Mouse (Mus musculus) liver, embryonic 14.5 days (tissue): ENCODE data around the gene Ccs. TPM values are rescaled to one million over a fixed set of nuclear protein-coding genes. Genes with fewer than 3 reads are reported as not detected.

Source experiments
- ATAC-seq: fragments of 200-750 bp; cut with Nextera tagmentation; 2 replicates; pipeline ENCODE4 v1.8.0; 2017; ENCODE audit warnings: moderate number of reproducible peaks, mild to moderate bottlenecking, moderate library complexity; ENCODE audit not compliant: insufficient read depth
- DNase-seq, 3 experiments: peaks; one replicate each; pipeline ENCODE4 v3.0.0-alpha.2; 2012 to 2013; ENCODE audit warnings: low read depth in 3 of 3, low spot score in 3 of 3
- H3K27ac ChIP-seq: fragments of 300-500 bp; sonication (generic); 2 replicates; pipeline ENCODE4 v1.5.1; 2014; ENCODE audit warnings: moderate library complexity, mild to moderate bottlenecking, control low read depth, inconsistent platforms
- H3K27me3 ChIP-seq: fragments of 300-500 bp; sonication (generic); 2 replicates; pipeline ENCODE4 v1.6.1; 2014; ENCODE audit warnings: mild to moderate bottlenecking, low read length, moderate library complexity; ENCODE audit not compliant: control insufficient read depth, insufficient read depth
- H3K36me3 ChIP-seq: fragments of 300-500 bp; sonication (generic); replicated peaks from 2 replicates; pipeline ENCODE4 v1.6.1; 2014; ENCODE audit warnings: low read depth; ENCODE audit not compliant: control insufficient read depth, insufficient read depth
- H3K4me1 ChIP-seq, 2 experiments: fragments of 200-500 bp in 1 of 2; fragments of 300-500 bp in 1 of 2; sonication (generic) in 1 of 2; replicated peaks; 2 replicates each; pipeline ENCODE4 v1.6.1; 2012 to 2014; ENCODE audit warnings: antibody characterized with exemption in 1 of 2, inconsistent platforms in 1 of 2, low read length in 1 of 2; ENCODE audit not compliant: control insufficient read depth in 2 of 2, insufficient read depth in 2 of 2
- H3K4me2 ChIP-seq: fragments of 300-500 bp; sonication (generic); 2 replicates; pipeline ENCODE4 v1.6.1; 2014; ENCODE audit warnings: low read depth, mild to moderate bottlenecking, control low read depth, moderate library complexity
- H3K4me3 ChIP-seq, 2 experiments: fragments of 200-500 bp in 1 of 2; fragments of 300-500 bp in 1 of 2; sonication (generic) in 1 of 2; 2 replicates each; pipeline ENCODE4 v1.5.1; 2012 to 2014; ENCODE audit warnings: low read depth in 2 of 2, low read length in 2 of 2, mild to moderate bottlenecking in 2 of 2, control low read depth in 1 of 2, inconsistent platforms in 1 of 2, moderate library complexity in 1 of 2; ENCODE audit not compliant: insufficient read depth in 1 of 2
- H3K9ac ChIP-seq: fragments of 300-500 bp; sonication (generic); replicated peaks from 2 replicates; pipeline ENCODE4 v1.6.1; 2014; ENCODE audit warnings: mild to moderate bottlenecking, control low read depth, moderate library complexity
- H3K9me3 ChIP-seq: fragments of 300-500 bp; sonication (generic); 2 replicates; pipeline ENCODE4 v1.6.1; 2016; ENCODE audit warnings: low read length, mixed read lengths; ENCODE audit not compliant: control insufficient read depth
- CTCF ChIP-seq: IDR thresholded peaks from 2 replicates; pipeline ENCODE4 v1.5.1; 2016; ENCODE audit warnings: antibody characterized with exemption, low read depth, control low read depth
- EP300 ChIP-seq: IDR thresholded peaks from 2 replicates; pipeline ENCODE4 v1.6.1; 2016; ENCODE audit warnings: antibody characterized with exemption, low read depth
- WGBS: fragments of 180-500 bp; shearing (Covaris S2); extraction: QIAGEN DNeasy Blood & Tissue Kit; methylation state at CpG from one replicate; pipeline ENCODE4 v1.1.7; 2014; ENCODE audit not compliant: insufficient replicate concordance; 5-methylcytosine and 5-hydroxymethylcytosine counted together
- polyA plus RNA-seq, 2 experiments: library from polyadenylated mRNA; depleted of rRNA in 1 of 2; stranded (reverse) in 1 of 2; unstranded in 1 of 2; fragments of >200 nt; fragmentation: Nextera tagmentation in 1 of 2; extraction: Ambion mirVana in 1 of 2; gene quantifications; 2 replicates each; pipeline versions ENCODE4 v1.2.1 to v1.2.3; 2012 to 2014

Ccs gene
- polyA plus RNA-seq (2012; rRNA removed), result 24.0 and 38.1 TPM in 2 replicates
- 35.4 and 41.2 TPM in 2 replicates for polyA plus RNA-seq (2014; fragmentation: Nextera tagmentation; extraction: Ambion mirVana)

- DNase-seq (peak; percentile 92 to 93 (median 93)), ATAC-seq (peak; percentile 97)
- WGBS, result 1% methylated on average over 25 of the region's 25 CpGs
- peaks cover 13 to 15% of the 10 kb centered on the region in 2 experiments for H3K4me1 ChIP-seq
- TF ChIP-seq CTCF (peak; percentile 43; the same call in 1 of the 2 replicates), EP300 (no peak)
- peaks cover 21% of the 10 kb centered on the region for H3K27me3 ChIP-seq
- H3K36me3 ChIP-seq, result no peaks in the 10 kb centered on the region
- H3K9ac ChIP-seq, result peak within 1 kb of the TSS; percentile 84
- H3K9me3 ChIP-seq, result no peaks in the 10 kb centered on the region
- peak within 1 kb of the TSS; percentile 64 for H3K27ac ChIP-seq
- peak within 1 kb of the TSS; percentile 72 to 80 for H3K4me3 ChIP-seq
- peak within 1 kb of the TSS; percentile 69 for H3K4me2 ChIP-seq
These were observed at the start of gene Ccs, which contains the start of gene Ccdc87 for GRCm38 (mm10) chr19:4839149-4839548. Gene Ccs (minus strand): TSS chr19:4839332. Gene Ccdc87 (plus strand): TSS chr19:4839366.

GRCm38 (mm10) chr19:4883961-4884360, 44.8 kb upstream of the Ccs start:
- Histone ChIP-seq H3K27ac (peak overlapping the region; percentile 77), H3K36me3 (peaks cover 3% of the 10 kb centered on the region), H3K9me3 (no peaks in the 10 kb centered on the region), H3K9ac (peak overlapping the region; percentile 5), H3K27me3 (no peaks in the 10 kb centered on the region), H3K4me2 (peak overlapping the region; percentile 33), H3K4me1 (peaks cover 19 to 24% of the 10 kb centered on the region in 2 experiments), H3K4me3 (no peak overlapping the region)
- peak; percentile 88 for ATAC-seq
- peak; percentile 27 to 47 (median 38) for DNase-seq
- 35% methylated on average over 4 of the region's 4 CpGs for WGBS
- TF ChIP-seq CTCF (no peak), EP300 (no peak)

DNA sequence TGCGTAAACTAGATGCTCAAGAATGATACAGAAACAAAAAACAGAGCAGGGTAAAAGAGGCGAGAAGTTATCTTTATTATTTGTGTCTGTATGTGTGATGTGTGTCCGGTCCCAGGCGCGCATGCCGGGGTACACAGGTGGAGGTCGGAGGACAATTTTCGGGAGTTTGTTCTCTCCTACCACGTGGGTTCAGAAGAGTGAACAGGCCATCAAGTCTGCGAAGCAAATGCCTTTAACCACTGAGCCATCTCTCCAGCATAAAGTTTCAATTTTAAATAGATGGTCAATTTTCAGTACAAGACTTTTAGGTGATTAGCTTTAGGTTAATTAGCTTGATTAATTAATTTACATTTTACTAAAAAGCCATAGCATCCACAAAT, 40.2 kb upstream of the Ccs start:
- no peaks in the 10 kb centered on the region for H3K27me3 ChIP-seq
- peak overlapping the region; percentile 98 for H3K9ac ChIP-seq
- H3K36me3 ChIP-seq, result peaks cover 3% of the 10 kb centered on the region
- TF ChIP-seq EP300, result no peak
- no peak for TF ChIP-seq CTCF
- H3K4me3 ChIP-seq, result peak overlapping the region; percentile 83 to 99
- DNase-seq (no peak), ATAC-seq (no peak)
- H3K4me2 ChIP-seq, result peak overlapping the region; percentile 94
- 42% methylated on average over 10 of the region's 10 CpGs for WGBS
- peak overlapping the region; percentile 84 for H3K27ac ChIP-seq
- H3K9me3 ChIP-seq, result no peaks in the 10 kb centered on the region
- peaks cover 27 to 32% of the 10 kb centered on the region in 2 experiments for H3K4me1 ChIP-seq

DNA sequence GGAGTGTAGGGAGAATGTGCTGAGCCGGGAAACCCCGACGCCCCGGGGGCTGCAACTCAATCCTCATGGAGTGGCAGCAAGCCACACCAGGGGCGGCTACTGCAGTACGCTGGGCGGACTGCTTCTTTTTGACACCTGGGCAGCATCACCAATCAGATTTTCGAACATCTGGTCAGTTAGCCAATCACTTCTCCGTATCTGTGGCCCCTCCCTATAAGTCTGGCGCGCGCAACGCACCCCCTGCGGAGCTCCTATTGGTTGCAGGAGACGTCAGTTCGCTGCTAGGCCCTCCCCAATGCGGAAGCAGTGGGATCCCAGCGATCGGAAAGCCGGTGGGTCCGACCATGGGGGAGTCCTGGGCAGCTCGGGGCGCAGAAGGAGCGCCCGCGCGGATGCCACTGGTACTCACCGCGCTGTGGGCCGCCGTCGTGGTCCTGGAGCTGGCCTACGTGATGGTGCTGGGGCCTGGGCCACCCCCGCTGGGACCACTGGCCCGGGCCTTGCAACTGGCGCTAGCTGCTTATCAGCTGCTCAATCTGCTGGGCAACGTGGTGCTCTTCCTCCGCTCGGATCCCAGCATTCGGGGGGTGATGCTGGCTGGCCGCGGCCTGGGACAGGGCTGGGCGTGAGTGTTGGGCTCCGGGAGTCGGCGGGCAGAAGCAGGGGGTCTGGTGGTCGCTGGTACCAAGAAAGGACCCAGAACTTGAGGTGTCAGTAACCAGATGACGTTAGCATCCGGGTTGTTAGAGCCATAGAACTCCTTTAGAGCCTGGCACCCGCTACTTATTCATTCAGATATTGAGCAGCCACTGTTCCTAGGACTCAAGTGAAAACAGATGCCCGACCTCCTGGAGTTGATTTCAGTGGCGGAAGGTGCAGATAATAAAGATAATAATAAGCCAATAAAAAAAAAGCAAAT, 39.5 kb upstream of the Ccs start, which contains the start of gene Zdhhc24:
Gene Zdhhc24, plus strand, starts transcription at position 264 of the 919 bp plus-strand sequence.
- Histone ChIP-seq H3K9me3 (no peaks in the 10 kb centered on the region), H3K4me2 (peak within 1 kb of the TSS; percentile 94), H3K27ac (peak within 1 kb of the TSS; percentile 84), H3K27me3 (no peaks in the 10 kb centered on the region), H3K4me3 (peak within 1 kb of the TSS; percentile 83 to 99), H3K4me1 (peaks cover 21 to 26% of the 10 kb centered on the region in 2 experiments), H3K36me3 (peaks cover 3% of the 10 kb centered on the region), H3K9ac (peak within 1 kb of the TSS; percentile 98)
- TF ChIP-seq EP300 (0 out of 2 replicates have a peak, but pooled peaks have one; percentile 2), CTCF (no peak)
- ATAC-seq (peak; percentile 98), DNase-seq (peak; percentile 93 to 95 (median 94))
- under 1% methylated on average over 52 of the region's 52 CpGs for WGBS

DNA sequence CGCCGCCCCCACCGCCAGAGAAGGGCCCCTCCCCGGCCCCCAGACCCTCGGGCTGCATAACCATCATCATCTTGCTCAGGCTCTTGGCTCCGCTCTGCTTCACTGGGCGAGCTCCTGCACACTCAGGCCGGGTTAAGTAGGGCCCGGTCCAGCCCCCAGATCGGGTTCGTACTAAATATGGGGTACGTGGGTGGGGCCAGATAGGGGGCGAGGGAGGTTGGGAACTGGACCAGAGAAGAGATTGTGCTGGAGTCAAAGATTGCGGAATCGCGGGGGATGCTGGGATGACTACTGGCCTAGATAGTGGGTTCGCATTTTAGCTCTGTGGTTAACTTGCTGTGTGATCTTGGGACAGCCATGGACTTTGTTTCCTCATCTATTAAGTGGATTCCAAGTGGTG, 38.7 kb upstream of the Ccs start, which contains the start of gene Actn3:
Gene Actn3, minus strand, starts transcription at position 125 of the 400 bp plus-strand sequence.
- 12% methylated on average over 17 of the region's 17 CpGs for WGBS
- H3K36me3 ChIP-seq, result no peaks in the 10 kb centered on the region; the same call in 1 of the 2 replicates
- H3K27ac ChIP-seq, result peak within 1 kb of the TSS; percentile 84
- DNase-seq (no peak), ATAC-seq (peak; percentile 4; the same call in 1 of the 2 replicates)
- no peak for TF ChIP-seq EP300
- TF ChIP-seq CTCF, result no peak
- H3K4me2 ChIP-seq, result peak within 1 kb of the TSS; percentile 94
- peaks cover 16 to 20% of the 10 kb centered on the region in 2 experiments for H3K4me1 ChIP-seq
- no peaks in the 10 kb centered on the region for H3K9me3 ChIP-seq
- H3K27me3 ChIP-seq, result no peaks in the 10 kb centered on the region
- peak within 1 kb of the TSS; percentile 83 to 99 for H3K4me3 ChIP-seq
- peak within 1 kb of the TSS; percentile 98 for H3K9ac ChIP-seq
